Mouse (Mus musculus) brain, adult 10 weeks (tissue): ENCODE measurements around the gene Rnase12. TPM values are rescaled to one million over a fixed set of nuclear protein-coding genes. Genes with fewer than 3 reads are reported as not detected.

Experiments
- polyA plus RNA-seq: library from polyadenylated mRNA; stranded (reverse); fragments of 350-450 nt; fragmentation: Illumina TruSeq; extraction: RNeasy Lipid Tissue Mini Kit (QIAGEN cat#74804); gene quantifications from one replicate; pipeline ENCODE4 v1.2.3, GENCODE M21; 2015; ENCODE audit warnings: low read depth, low replicate concordance

Rnase12 gene
- polyA plus RNA-seq, result not detected

GRCm38 (mm10) chr14:51057401-51057831 lies at the start of gene Rnase12:
Gene Rnase12, minus strand, starts transcription at chr14:51057661.

DNA sequence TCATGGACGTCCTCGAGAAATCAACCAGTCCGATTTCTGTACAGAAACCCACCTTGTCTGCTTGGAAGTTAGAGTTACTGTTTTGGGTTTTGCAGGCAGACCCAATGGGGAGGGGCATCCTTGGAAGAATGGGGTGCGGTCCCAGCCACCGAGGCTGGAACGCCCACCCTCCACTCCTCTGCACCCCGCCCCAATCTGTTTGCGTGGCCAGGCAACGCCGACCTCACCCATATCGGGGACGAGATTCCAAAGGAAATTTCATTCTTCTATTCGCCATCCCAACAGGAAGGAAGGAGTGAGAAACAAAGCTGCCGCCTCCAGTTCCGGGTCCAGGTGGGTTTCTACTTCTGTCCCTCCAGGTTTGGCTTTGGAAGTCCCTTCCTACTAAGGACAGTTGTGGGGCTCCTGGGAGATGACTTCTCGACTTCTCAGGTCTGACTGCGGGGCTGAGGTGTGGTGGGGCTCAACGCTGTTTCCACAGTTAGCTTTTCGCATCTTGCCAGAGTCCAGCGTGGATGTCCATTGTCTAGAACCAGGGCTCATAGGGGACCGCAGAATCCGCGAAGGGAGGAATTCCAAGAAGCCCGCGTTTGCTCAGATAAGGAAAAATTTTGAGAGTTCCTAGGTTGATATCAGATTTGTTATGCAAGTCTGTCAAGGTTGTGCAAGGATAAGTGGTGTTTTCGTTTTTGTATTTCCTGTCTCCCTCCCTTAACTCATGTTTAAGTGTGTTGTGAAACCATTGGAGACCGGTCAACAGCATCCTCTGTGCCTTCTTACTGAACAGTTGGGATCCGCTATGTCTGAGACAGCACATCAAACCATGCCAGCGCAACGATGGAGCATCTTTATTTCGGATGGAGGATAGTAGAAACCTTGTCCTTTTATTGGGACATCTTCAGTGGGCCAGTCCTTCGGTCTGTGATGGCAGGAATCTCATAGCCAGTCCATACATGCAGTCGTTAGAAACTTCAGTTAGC lies 33.8 kb upstream of the Rnase12 start, which contains the start of the genes Rnase4 and Ang:
Rnase4 (plus strand) TSS at position 157 of the 980 bp plus-strand sequence.
Ang (plus strand) TSS at position 230 of the 980 bp plus-strand sequence.

DNA sequence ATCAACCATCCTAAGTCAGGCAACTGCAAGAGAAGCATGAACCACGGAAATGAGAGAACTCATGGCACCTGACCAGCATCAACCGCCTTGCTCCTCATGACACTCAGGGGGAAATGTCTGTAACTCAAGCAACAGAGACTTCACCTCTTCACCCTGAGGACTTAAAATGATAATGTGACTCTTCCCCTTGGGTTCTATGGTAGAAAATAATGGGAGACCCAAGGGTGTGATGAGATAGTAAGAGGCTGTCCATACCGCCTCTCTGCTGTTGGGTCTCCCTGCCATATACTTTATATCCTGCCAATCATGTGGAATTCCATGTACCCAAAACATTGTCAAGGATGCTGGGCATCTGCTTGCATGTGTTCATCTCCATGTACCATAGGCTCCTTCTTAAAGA lies 16.9 kb upstream of the Rnase12 start, which contains the start of gene Olfr750:
Olfr750 (minus strand) TSS at position 101 of the 400 bp plus-strand sequence.

GRCm38 (mm10) chr14:51050063-51050462 lies 7.4 kb downstream of the Rnase12 start, which contains the start of gene Rnase11:
Gene Rnase11, minus strand, starts transcription at chr14:51050163.

DNA sequence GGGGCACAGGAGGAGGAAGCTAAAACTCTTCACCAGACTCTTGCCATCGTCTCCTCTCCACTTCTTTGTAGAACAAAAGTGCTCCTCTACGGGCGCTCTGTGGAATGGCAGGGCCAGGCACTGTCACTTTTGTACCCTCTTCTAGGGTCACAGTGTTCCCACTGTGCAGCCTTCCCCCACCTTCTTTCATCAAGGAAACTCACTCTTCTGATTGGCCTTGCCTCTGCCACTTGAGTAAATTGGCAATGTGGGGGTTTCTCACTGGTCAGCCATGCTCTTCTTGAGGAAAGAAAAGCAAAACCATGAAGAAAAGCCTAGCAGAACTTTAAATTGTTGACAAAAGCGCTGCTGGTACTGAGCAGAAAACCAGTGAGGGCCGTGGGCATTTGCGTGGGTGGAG lies 15.7 kb downstream of the Rnase12 start, which contains the start of gene Rnase9:
Rnase9 (minus strand) TSS at position 101 of the 400 bp plus-strand sequence.

GRCm38 (mm10) chr14:51007152-51007801 lies 50.2 kb downstream of the Rnase12 start, which contains the start of gene Rnase10:
Gene Rnase10, plus strand, starts transcription at chr14:51007751.

Other genes starting within 250 kb of the Rnase12 start
- gene Ccnb1ip1, start 249.9 kb downstream of the Rnase12 start, polyA plus RNA-seq, result not detected
- 26.5 TPM for gene Parp2, start 249.8 kb downstream of the Rnase12 start, polyA plus RNA-seq
- gene Tep1, start 187.1 kb downstream of the Rnase12 start, polyA plus RNA-seq, result 7.2 TPM
- 4.0 TPM for gene Klhl33, start 160.2 kb downstream of the Rnase12 start, polyA plus RNA-seq
- gene Osgep, start 132.8 kb downstream of the Rnase12 start, polyA plus RNA-seq, result 56.7 TPM
- 67.7 TPM for gene Apex1, start 132.7 kb downstream of the Rnase12 start, polyA plus RNA-seq
- gene Pip4p1, start 126.8 kb downstream of the Rnase12 start, polyA plus RNA-seq, result 131 TPM
- 18.9 TPM for gene Pnp, start 126.6 kb downstream of the Rnase12 start, polyA plus RNA-seq
- gene Gm49342, start 113.1 kb downstream of the Rnase12 start, polyA plus RNA-seq, result 29.9 TPM
- 1.4 TPM for gene Pnp2, start 101.7 kb downstream of the Rnase12 start, polyA plus RNA-seq
- not detected for gene Rnase10, start 49.9 kb downstream of the Rnase12 start, polyA plus RNA-seq
- gene Rnase9, start 15.8 kb downstream of the Rnase12 start, polyA plus RNA-seq, result not detected
- gene Rnase11, start 7.5 kb downstream of the Rnase12 start, polyA plus RNA-seq, result not detected
- not detected for gene Olfr750, start 16.8 kb upstream of the Rnase12 start, polyA plus RNA-seq
- gene Rnase4, start 33.4 kb upstream of the Rnase12 start, polyA plus RNA-seq, result 36.0 TPM
- gene Ang, start 33.5 kb upstream of the Rnase12 start, polyA plus RNA-seq, result 4.3 TPM
- not detected for gene Eddm3b, start 56.8 kb upstream of the Rnase12 start, polyA plus RNA-seq
- gene Rnase6, start 66.2 kb upstream of the Rnase12 start, polyA plus RNA-seq, result 1.1 TPM
- not detected for gene Rnase1, start 89.1 kb upstream of the Rnase12 start, polyA plus RNA-seq
- gene Rnase2b, start 104.6 kb upstream of the Rnase12 start, polyA plus RNA-seq, result not detected
- not detected for gene Ang2, start 141.5 kb upstream of the Rnase12 start, polyA plus RNA-seq
- gene Ear14, start 145.7 kb upstream of the Rnase12 start, polyA plus RNA-seq, result not detected
- not detected for gene Rnase2a, start 198.5 kb upstream of the Rnase12 start, polyA plus RNA-seq